Mouse (Mus musculus): Measurements from ENCODE around the gene Gtpbp8.

DNA sequence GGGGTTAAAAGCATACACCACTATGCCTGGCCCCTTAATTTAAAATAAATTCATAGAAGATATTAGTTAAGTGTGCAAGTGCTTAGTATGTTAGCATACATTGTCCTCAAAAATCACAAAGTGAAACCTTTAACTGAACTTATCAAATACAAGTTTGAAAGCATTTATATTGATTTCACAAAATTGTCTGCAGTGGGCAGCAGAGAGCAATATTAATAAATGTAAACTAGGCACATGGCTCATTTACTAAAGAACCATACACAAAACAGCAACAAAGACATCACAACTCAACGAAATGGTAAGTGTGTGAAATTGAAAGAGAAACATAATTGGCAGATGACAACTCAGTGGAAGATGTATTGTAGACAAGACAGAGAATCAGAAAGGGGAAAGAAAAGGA lies 15.6 kb upstream of the Gtpbp8 start:
- TF ChIP-seq TAL1 (IDR thresholded peaks at IDR 0.05; ENCODE audit: low read length) (no peak), GATA1 (IDR thresholded peaks at IDR 0.05; ENCODE audit: low read length) (no peak)
